Mouse (Mus musculus) ES-Bruce4 (cell line): ENCODE data around the gene Boll. TPM values are rescaled to one million over a fixed set of nuclear protein-coding genes. Genes with fewer than 3 reads are reported as not detected.
A peak's percentile ranks its signal among the peaks of the same experiment; 100 is the strongest.
"Not testable (repeated sequence)": the region's sequence is repeated elsewhere in the genome, so short reads cannot be mapped to it uniquely, and the experiment has no call there.

ENCODE experiments used
- H3K27ac ChIP-seq: 2 replicates; pipeline ENCODE4 v1.5.1; 2012; ENCODE audit warnings: low read length, inconsistent platforms; ENCODE audit not compliant: insufficient read depth
- H3K27me3 ChIP-seq: 2 replicates; pipeline ENCODE4 v1.6.1; 2012; ENCODE audit warnings: mild to moderate bottlenecking, low read length, inconsistent platforms; ENCODE audit not compliant: control insufficient read depth, poor library complexity, insufficient read depth, severe bottlenecking
- H3K36me3 ChIP-seq: 2 replicates; pipeline ENCODE4 v1.6.1; 2012; ENCODE audit warnings: inconsistent platforms, mild to moderate bottlenecking, low read length, moderate library complexity; ENCODE audit not compliant: control insufficient read depth, poor library complexity, insufficient read depth, severe bottlenecking
- H3K4me1 ChIP-seq: one replicate; pipeline ENCODE4 v1.8.1; 2011; ENCODE audit warnings: low read length; ENCODE audit not compliant: control insufficient read depth, insufficient read depth
- H3K4me3 ChIP-seq: 2 replicates; pipeline ENCODE4 v1.5.1; 2011; ENCODE audit warnings: low read depth, mild to moderate bottlenecking, low read length
- H3K9ac ChIP-seq: 2 replicates; pipeline ENCODE4 v1.6.1; 2012; ENCODE audit warnings: low read depth, mild to moderate bottlenecking, inconsistent platforms; ENCODE audit not compliant: poor library complexity, severe bottlenecking
- H3K9me3 ChIP-seq: replicated peaks from 2 replicates; pipeline ENCODE4 v1.6.1; 2012; ENCODE audit warnings: mild to moderate bottlenecking, low read length, inconsistent platforms; ENCODE audit not compliant: control insufficient read depth, poor library complexity, insufficient read depth, severe bottlenecking
- CTCF ChIP-seq: IDR thresholded peaks from one replicate; pipeline ENCODE4 v1.8.1; 2011; ENCODE audit warnings: low read depth, low read length
- EP300 ChIP-seq: IDR thresholded peaks from 2 replicates; pipeline ENCODE4 v1.6.1; 2011; ENCODE audit warnings: low read depth, low read length; ENCODE audit not compliant: insufficient read depth
- POLR2A ChIP-seq: IDR thresholded peaks from one replicate; pipeline ENCODE4 v1.8.1; 2011; ENCODE audit warnings: low read length; ENCODE audit not compliant: insufficient read depth
- polyA plus RNA-seq: library from polyadenylated mRNA; stranded (reverse); fragments of >200 nt; gene quantifications from 2 replicates; pipeline ENCODE4 v1.2.4, GENCODE M21; 2011; ENCODE audit warnings: low read depth; ENCODE audit not compliant: missing spikeins, insufficient read depth, insufficient read length

Gene Boll
- polyA plus RNA-seq, 1 experiment, result 1.8 TPM

- no peaks in the 10 kb centered on the region for H3K4me1 ChIP-seq
- no peak overlapping the region for H3K27ac ChIP-seq
- H3K9ac ChIP-seq, result no peak overlapping the region
- H3K4me3 ChIP-seq, result peak overlapping the region; percentile 75
- TF ChIP-seq POLR2A (no peak), EP300 (no peak), CTCF (no peak)
- no peaks in the 10 kb centered on the region for H3K9me3 ChIP-seq
- no peaks in the 10 kb centered on the region for H3K36me3 ChIP-seq
- peaks cover 7% of the 10 kb centered on the region; the same call in 1 of the 2 replicates for H3K27me3 ChIP-seq
Measured at GRCm38 (mm10) chr1:55363586-55363985, 317 bp upstream of the Boll start.

- TF ChIP-seq EP300 (no peak), CTCF (no peak), POLR2A (no peak)
- Histone ChIP-seq H3K9ac (no peak overlapping the region), H3K4me3 (peak overlapping the region; percentile 49; the same call in 1 of the 2 replicates), H3K4me1 (no peaks in the 10 kb centered on the region), H3K36me3 (no peaks in the 10 kb centered on the region), H3K27me3 (peaks cover 7% of the 10 kb centered on the region; the same call in 1 of the 2 replicates), H3K27ac (no peak overlapping the region), H3K9me3 (no peaks in the 10 kb centered on the region)
Measured at GRCm38 (mm10) chr1:55362634-55363033, 635 bp downstream of the Boll start.

GRCm38 (mm10) chr1:55351914-55352313 lies 11.4 kb downstream of the Boll start:
- not testable (repeated sequence) for H3K4me1 ChIP-seq, H3K36me3 ChIP-seq, H3K27ac ChIP-seq, H3K9ac ChIP-seq, H3K4me3 ChIP-seq, H3K9me3 ChIP-seq, H3K27me3 ChIP-seq

- H3K27me3 ChIP-seq, H3K36me3 ChIP-seq, H3K9me3 ChIP-seq, H3K4me1 ChIP-seq, H3K4me3 ChIP-seq, H3K27ac ChIP-seq, H3K9ac ChIP-seq: not testable (repeated sequence)
Measured at GRCm38 (mm10) chr1:55325496-55325895, 37.8 kb downstream of the Boll start.

- TF ChIP-seq EP300, result no peak
- no peak for TF ChIP-seq POLR2A
- TF ChIP-seq CTCF, result no peak
Measured at GRCm38 (mm10) chr1:55301077-55301476, 62.2 kb downstream of the Boll start.

GRCm38 (mm10) chr1:55279081-55279480 lies 84.2 kb downstream of the Boll start:
- Histone ChIP-seq H3K4me3 (no peak overlapping the region), H3K27ac (no peak overlapping the region), H3K9me3 (no peaks in the 10 kb centered on the region), H3K36me3 (no peaks in the 10 kb centered on the region), H3K27me3 (no peaks in the 10 kb centered on the region), H3K9ac (no peak overlapping the region), H3K4me1 (no peaks in the 10 kb centered on the region)
- TF ChIP-seq POLR2A (no peak), EP300 (0 out of 2 replicates have a peak, but pooled peaks have one; percentile 33)

More at GRCm38 (mm10) chr1:55301077-55301476, 62.2 kb downstream of the Boll start:
- Histone ChIP-seq H3K36me3 (no peaks in the 10 kb centered on the region), H3K27me3 (no peaks in the 10 kb centered on the region), H3K4me1 (no peaks in the 10 kb centered on the region), H3K9me3 (no peaks in the 10 kb centered on the region), H3K27ac (no peak overlapping the region), H3K4me3 (no peak overlapping the region), H3K9ac (no peak overlapping the region)
